Mouse (Mus musculus) forebrain, embryonic 10.5 days (tissue): Measurements from ENCODE around the gene Mea1. TPM values are rescaled to one million over a fixed set of nuclear protein-coding genes. Genes with fewer than 3 reads are reported as not detected.
A peak's percentile ranks its signal among the peaks of the same experiment; 100 is the strongest.

Experiments used
- DNase-seq: peaks from one replicate; pipeline ENCODE4 v3.0.0-alpha.2; 2017; ENCODE audit warnings: low spot score; ENCODE audit errors: extremely low spot score
- H3K27ac ChIP-seq: fragments of 300-500 bp; sonication (generic); 2 replicates; pipeline ENCODE4 v1.5.1; 2016; ENCODE audit warnings: mild to moderate bottlenecking
- H3K27me3 ChIP-seq: fragments of 300-500 bp; sonication (generic); 2 replicates; pipeline ENCODE4 v1.6.1; 2016; ENCODE audit warnings: mild to moderate bottlenecking; ENCODE audit not compliant: poor library complexity, severe bottlenecking
- H3K36me3 ChIP-seq: fragments of 300-500 bp; sonication (generic); replicated peaks from 2 replicates; pipeline ENCODE4 v1.6.1; 2016; ENCODE audit warnings: mild to moderate bottlenecking, moderate library complexity
- H3K4me1 ChIP-seq: fragments of 300-500 bp; sonication (generic); 2 replicates; pipeline ENCODE4 v1.6.1; 2016
- H3K4me3 ChIP-seq: fragments of 300-500 bp; sonication (generic); 2 replicates; pipeline ENCODE4 v1.5.1; 2016; ENCODE audit warnings: mild to moderate bottlenecking, moderate library complexity
- H3K9me3 ChIP-seq: fragments of 300-500 bp; sonication (generic); 2 replicates; pipeline ENCODE4 v1.6.1; 2016; ENCODE audit warnings: mild to moderate bottlenecking, moderate library complexity
- WGBS: fragments of 180-500 bp; shearing (Covaris S2); methylation state at CpG from one replicate; pipeline ENCODE4 v1.1.7; 2016; 5-methylcytosine and 5-hydroxymethylcytosine counted together
- polyA plus RNA-seq: library from polyadenylated mRNA; unstranded; fragments of >200 nt; fragmentation: Nextera tagmentation; extraction: Ambion mirVana; gene quantifications from 2 replicates; pipeline ENCODE4 v1.2.1, GENCODE M21; 2016

Gene Mea1
- polyA plus RNA-seq, 1 experiment from 2014 or later, result 165 TPM

DNA sequence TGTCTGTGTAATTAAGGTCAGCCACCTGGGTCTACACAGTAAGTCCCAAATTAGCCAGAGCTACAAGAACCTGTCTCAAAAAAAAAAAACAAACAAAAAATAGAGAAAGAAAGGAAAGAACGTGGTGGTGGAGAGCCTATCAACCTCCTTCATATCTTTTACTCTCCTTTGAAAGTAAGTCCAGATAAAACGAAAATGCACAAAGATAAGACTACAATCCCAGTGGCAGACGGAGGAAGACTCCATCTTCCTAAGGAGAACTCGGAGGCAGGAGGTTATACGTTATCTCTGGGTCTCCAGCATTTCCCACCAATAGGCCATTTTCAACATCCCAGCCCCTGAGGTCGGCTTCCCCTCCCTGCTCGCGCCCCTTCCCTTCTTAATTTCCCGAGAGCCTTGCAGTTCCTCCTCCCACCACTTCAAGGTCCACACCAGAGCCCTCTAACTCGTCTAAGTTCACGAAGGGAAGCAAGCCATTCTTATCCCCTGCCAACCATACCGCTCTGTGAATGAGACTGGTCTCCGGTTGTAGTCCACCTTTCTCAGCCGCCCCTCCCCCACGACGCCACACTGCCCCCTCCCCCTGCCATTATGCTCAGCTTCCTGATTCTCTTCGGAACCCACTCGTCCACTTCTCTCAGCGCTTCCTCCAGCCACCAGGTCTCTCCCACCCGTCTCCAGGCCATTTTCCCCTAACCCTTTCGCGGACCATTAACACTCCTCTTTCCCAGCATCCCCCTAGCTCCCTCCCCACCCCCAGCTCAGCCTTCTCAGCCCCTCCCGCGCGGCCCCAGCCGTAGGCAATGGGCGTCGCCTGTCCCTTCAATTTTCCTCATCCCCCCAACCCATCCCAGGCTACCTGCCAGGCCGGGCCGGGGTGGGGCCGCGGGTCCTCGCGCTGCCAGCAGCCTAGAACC, 1.5 kb downstream of the Mea1 start:
- peak overlapping the region; percentile 91 for H3K27ac ChIP-seq
- no peaks in the 10 kb centered on the region for H3K27me3 ChIP-seq
- peak overlapping the region; percentile 93 for H3K4me3 ChIP-seq
- peaks cover 65% of the 10 kb centered on the region for H3K36me3 ChIP-seq
- peaks cover 47% of the 10 kb centered on the region for H3K4me1 ChIP-seq
- 2% methylated on average over 34 of the region's 34 CpGs for WGBS
- no peak for DNase-seq
- H3K9me3 ChIP-seq, result no peaks in the 10 kb centered on the region

DNA sequence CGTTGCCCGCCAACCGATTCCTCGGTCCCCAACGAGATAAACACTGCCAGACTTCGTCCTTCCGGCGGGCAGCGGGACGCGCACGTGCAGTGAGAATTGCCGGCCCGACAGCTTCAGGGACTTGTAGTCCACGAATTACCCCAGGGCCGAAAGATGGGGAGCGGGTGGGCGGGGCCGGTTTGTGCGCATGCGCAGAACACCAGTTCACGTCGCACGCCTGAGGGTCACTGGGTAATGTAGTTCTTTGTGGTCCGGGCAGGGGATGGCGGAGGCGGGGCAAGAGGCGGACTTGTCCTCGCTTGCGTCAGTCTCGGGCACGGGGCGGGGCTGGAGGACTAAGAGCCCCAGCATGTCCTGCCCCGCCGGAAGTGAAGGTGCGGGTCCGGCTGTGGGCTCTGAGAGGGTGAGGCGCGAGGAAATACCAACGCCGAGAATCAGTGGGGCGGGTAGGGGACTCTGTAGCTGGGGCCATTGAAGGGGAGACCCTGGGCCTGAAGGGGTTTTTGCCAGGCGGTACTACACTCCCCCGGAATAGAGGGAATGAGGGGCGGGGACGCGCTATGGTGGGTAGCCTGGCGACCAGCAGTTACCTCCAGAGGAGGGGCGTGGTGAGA, 2.3 kb downstream of the Mea1 start, which contains the start of gene Klhdc3:
Gene Klhdc3 (minus strand): TSS at position 155 of the 614 bp plus-strand sequence.
- Histone ChIP-seq H3K4me3 (peak within 1 kb of the TSS; percentile 93), H3K27ac (peak within 1 kb of the TSS; percentile 91), H3K9me3 (no peaks in the 10 kb centered on the region)

DNA sequence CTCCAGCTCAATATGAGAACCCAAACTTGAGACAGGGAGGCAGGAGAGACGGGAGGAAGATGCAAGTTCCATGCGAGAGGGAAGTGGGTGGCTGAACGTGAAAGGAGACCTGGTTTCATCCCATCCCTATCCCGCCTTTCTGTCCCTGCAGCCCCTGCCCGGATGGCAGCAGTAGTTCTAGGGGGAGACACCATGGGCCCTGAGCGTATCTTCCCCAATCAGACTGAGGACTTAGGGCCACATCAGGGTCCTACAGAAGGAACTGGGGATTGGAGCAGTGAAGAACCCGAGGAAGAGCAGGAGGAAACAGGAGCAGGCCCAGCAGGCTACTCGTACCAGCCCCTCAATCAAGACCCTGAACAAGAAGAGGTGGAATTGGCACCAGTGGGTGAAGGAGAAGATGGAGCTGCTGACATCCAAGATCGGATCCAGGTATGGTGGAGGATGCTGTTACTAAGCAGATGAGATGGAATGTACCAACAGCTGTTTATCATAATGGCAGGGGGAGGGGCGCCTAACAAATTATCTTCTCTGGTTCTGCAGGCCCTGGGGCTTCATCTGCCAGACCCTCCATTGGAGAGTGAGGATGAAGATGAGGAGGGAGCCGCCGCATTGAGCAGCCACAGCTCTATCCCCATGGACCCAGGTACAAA, 3.0 kb downstream of the Mea1 start:
- no peak for DNase-seq
- peaks cover 65% of the 10 kb centered on the region for H3K36me3 ChIP-seq
- 29% methylated on average over 12 of the region's 12 CpGs for WGBS
- no peaks in the 10 kb centered on the region for H3K27me3 ChIP-seq
- H3K4me1 ChIP-seq, result peaks cover 45% of the 10 kb centered on the region
- H3K9me3 ChIP-seq, result no peaks in the 10 kb centered on the region
- peak overlapping the region; percentile 91 for H3K27ac ChIP-seq
- H3K4me3 ChIP-seq, result peak overlapping the region; percentile 93

More for the DNA sequence above, 2.3 kb downstream of the Mea1 start, which contains the start of gene Klhdc3:
- Histone ChIP-seq H3K27me3 (no peaks in the 10 kb centered on the region), H3K4me1 (peaks cover 45% of the 10 kb centered on the region), H3K36me3 (peaks cover 65% of the 10 kb centered on the region)
- under 1% methylated on average over 49 of the region's 49 CpGs for WGBS
- DNase-seq, result peak; percentile 100

DNA sequence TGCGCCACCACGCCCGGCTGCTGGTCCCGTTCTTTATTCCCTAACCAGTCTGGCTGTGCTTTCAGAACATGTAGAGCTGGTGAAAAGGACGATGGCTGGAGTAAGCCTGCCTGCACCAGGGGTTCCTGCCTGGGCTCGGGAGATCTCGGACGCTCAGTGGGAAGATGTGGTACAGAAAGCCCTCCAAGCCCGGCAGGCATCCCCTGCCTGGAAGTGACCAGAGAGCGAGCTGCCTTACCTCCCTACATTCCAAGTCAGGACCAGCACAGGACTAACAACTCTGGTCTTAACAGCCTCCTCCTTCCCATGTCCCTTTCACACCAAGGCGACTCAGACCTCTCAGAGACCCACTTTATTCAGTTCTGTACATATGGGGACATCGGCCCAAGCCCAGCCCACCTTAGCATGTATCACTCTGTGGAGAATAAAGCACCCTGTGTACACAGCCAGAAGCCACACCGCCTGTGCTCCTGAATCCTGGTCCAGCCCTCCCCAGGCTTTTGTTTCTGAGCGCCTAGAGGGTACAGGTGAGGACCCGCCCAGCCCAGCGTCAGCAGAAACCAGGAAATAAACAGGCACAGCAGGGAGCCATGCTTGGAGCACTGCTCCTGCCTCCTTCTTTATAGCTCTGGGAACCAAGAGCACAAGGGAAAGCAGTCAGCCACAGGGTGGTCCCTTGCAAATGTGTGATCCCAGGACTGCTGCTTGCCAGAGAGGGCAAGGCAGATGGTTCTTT, 4.2 kb downstream of the Mea1 start:
- DNase-seq, result no peak
- Histone ChIP-seq H3K9me3 (no peaks in the 10 kb centered on the region), H3K36me3 (peaks cover 65% of the 10 kb centered on the region), H3K27ac (no peak overlapping the region), H3K4me3 (no peak overlapping the region), H3K4me1 (peaks cover 45% of the 10 kb centered on the region), H3K27me3 (no peaks in the 10 kb centered on the region)
- 80% methylated on average over 16 of the region's 16 CpGs for WGBS

DNA sequence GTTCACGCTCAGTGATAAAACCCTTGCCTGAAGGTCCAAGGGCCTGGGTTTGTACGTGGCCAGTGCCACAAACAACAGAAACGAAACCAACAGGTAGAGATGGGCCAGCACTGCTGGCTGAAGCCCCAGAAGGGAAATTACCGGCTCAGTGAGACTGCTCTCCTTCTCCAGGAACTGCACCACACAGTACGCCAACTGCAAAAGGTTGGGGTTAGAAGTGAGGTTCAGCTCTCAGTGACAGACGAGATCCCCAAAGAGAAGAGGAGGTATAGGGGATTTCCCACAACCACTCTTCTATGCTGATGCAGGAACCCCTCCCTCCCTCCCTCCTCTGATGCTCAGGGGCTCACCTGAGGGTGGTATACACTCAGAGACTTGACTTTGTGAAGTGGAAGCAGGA, 7.3 kb downstream of the Mea1 start:
- no peak overlapping the region for H3K4me3 ChIP-seq
- no peaks in the 10 kb centered on the region for H3K9me3 ChIP-seq
- no peaks in the 10 kb centered on the region for H3K27me3 ChIP-seq
- WGBS, result 94% methylated on average over 6 of the region's 6 CpGs
- DNase-seq, result no peak
- peaks cover 21% of the 10 kb centered on the region for H3K4me1 ChIP-seq
- no peak overlapping the region for H3K27ac ChIP-seq
- peaks cover 77% of the 10 kb centered on the region for H3K36me3 ChIP-seq

DNA sequence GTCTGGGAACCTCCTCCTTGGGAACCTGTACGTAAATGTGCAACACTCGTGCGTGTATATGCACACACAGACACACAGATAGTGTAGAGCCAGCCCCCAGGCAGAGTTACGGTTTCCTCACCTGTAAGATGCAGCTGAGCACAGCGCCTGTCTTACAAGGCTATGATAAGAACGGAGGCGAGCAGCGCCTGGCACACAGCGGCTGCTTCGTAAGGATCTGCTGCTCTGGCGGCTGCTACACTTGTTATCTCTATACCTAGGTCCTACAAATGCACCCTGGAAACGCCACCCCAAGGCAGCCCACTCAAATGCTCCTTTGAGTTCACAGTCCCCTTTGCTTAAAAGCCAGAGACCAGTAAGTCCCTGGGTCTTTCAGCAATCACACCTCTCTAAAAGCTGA, 12.1 kb downstream of the Mea1 start:
- H3K36me3 ChIP-seq, result peaks cover 85% of the 10 kb centered on the region
- no peaks in the 10 kb centered on the region for H3K9me3 ChIP-seq
- no peak overlapping the region for H3K27ac ChIP-seq
- no peaks in the 10 kb centered on the region for H3K27me3 ChIP-seq
- WGBS, result 94% methylated on average over 12 of the region's 12 CpGs
- DNase-seq, result no peak
- H3K4me1 ChIP-seq, result peaks cover 7% of the 10 kb centered on the region; the same call in 1 of the 2 replicates
- no peak overlapping the region for H3K4me3 ChIP-seq

DNA sequence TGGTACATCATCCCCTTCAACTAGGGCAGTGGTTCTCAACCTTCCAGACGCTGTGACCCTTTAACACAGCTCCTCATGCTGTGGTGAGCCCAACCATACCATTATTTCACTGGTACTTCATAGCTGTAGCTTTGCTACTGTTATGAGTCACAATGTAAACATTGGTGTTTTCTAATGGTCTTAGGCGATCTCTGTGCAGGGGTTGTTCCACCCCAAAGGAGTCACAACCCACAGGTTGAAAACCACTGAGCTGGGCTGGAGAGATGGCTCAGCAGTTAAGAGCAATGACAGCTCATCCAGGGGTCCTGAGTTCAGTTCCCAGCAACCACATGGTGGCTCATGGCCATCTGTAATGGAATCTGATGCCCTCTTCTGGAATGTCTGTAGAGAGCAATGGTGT, 12.8 kb downstream of the Mea1 start:
- WGBS, result 88% methylated on average over 2 of the region's 2 CpGs
- H3K36me3 ChIP-seq, result peaks cover 85% of the 10 kb centered on the region

DNA sequence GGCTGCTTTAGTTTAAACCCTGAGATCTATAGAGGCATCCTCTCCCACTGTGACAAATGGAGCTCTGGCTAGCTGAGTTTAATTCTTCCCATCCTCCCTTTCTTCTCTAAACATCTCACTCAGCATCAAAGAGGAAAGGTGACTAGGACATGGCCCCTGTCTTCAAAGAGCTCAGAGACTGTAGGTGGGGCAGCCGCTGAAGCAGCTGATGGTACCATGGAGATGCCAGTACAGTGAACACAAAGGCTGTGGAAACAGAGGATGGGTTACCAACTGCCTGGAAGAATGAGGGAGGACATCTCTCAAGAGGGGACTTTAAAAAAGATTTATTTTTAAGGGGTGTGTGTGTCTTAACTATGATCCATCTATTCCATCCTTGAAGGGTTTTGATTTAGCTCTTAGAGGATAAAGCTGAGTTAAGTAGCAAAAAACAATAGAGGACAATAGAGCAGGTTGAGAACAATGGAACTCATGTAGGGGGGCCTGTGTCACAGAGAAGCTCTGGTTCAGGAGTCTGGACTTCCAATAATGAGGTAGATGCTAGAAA, 16.0 kb downstream of the Mea1 start:
- H3K36me3 ChIP-seq, result peaks cover 91% of the 10 kb centered on the region
- no peaks in the 10 kb centered on the region for H3K27me3 ChIP-seq
- no peaks in the 10 kb centered on the region for H3K9me3 ChIP-seq
- peaks cover 7% of the 10 kb centered on the region; the same call in 1 of the 2 replicates for H3K4me1 ChIP-seq
- no peak overlapping the region for H3K4me3 ChIP-seq
- WGBS, result 98% methylated on average over 1 of the region's 1 CpGs
- H3K27ac ChIP-seq, result no peak overlapping the region
- DNase-seq, result no peak

More for the DNA sequence above, 12.8 kb downstream of the Mea1 start:
- H3K9me3 ChIP-seq, result no peaks in the 10 kb centered on the region
- no peaks in the 10 kb centered on the region for H3K27me3 ChIP-seq
- H3K27ac ChIP-seq, result no peak overlapping the region
- H3K4me1 ChIP-seq, result peaks cover 7% of the 10 kb centered on the region; the same call in 1 of the 2 replicates
- DNase-seq, result no peak
- H3K4me3 ChIP-seq, result no peak overlapping the region

DNA sequence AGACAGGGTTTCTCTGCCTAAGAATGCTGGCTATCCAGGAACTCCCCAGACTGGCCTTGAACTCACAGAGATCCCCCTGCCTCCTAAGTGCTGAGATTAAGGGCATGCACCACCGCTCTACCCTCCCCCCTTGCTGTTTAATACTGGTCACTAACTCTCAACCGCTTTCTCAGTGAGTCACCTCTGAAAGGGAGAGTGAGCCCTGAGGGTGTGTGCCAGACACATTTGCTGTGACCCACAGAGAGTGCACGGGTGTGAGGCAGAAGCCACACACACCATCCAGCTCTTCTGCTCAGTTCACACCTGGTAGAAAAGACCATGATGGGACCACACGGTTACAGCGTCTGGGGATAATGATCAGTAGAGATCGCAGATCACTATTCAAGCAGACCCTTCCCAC, 19.9 kb downstream of the Mea1 start:
- DNase-seq, result no peak
- Histone ChIP-seq H3K4me3 (no peak overlapping the region), H3K36me3 (peaks cover 83% of the 10 kb centered on the region), H3K4me1 (peaks cover 32% of the 10 kb centered on the region), H3K27me3 (no peaks in the 10 kb centered on the region), H3K27ac (no peak overlapping the region), H3K9me3 (no peaks in the 10 kb centered on the region)
- WGBS, result 92% methylated on average over 6 of the region's 6 CpGs

DNA sequence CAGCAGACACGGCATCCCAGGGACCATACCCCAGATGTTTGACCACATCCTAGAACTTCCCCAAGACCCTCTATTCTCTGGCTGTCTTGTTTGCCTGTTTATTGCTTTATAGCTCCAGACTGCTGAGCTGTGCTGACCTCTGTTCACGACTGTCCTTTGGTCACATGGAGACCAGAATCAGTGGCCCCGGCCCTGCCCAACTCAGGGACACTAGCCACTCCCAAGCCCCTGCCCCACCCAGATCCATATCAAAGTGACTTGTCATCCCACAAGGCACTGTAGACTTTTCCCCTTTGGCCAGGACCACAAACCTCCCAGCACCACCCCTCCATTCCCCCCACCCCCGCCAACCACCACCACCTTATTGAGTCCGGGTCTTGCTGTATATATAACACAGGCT, 20.7 kb downstream of the Mea1 start:
- WGBS, result 92% methylated on average over 5 of the region's 5 CpGs
- no peak overlapping the region for H3K4me3 ChIP-seq
- no peaks in the 10 kb centered on the region for H3K9me3 ChIP-seq
- no peak for DNase-seq
- peaks cover 76% of the 10 kb centered on the region for H3K36me3 ChIP-seq
- H3K27me3 ChIP-seq, result no peaks in the 10 kb centered on the region
- peaks cover 40% of the 10 kb centered on the region for H3K4me1 ChIP-seq
- H3K27ac ChIP-seq, result no peak overlapping the region

DNA sequence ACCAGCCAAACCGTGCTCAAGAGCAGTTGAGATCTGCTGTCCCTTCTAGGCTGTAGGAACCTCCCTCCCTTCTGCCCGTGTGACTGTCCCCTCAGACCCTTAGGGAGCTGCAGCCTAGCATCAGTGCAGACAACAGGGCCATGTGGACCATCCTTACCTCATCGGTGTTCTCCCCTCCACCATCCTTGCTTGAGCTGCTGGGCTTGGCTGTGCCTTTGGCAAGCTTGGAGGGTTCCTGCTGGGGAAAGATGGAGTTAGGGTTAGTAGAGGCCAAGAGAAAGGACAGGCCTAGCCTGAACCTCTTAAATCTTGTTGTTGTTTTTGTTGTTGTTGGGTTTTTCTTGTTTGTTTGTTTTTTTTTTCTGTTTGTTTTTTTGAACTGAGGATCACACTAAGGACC, 21.3 kb downstream of the Mea1 start:
- Histone ChIP-seq H3K27me3 (no peaks in the 10 kb centered on the region), H3K4me3 (no peak overlapping the region), H3K9me3 (no peaks in the 10 kb centered on the region), H3K27ac (no peak overlapping the region), H3K4me1 (peaks cover 36% of the 10 kb centered on the region), H3K36me3 (peaks cover 72% of the 10 kb centered on the region)
- no peak for DNase-seq
- WGBS, result 91% methylated on average over 3 of the region's 3 CpGs

DNA sequence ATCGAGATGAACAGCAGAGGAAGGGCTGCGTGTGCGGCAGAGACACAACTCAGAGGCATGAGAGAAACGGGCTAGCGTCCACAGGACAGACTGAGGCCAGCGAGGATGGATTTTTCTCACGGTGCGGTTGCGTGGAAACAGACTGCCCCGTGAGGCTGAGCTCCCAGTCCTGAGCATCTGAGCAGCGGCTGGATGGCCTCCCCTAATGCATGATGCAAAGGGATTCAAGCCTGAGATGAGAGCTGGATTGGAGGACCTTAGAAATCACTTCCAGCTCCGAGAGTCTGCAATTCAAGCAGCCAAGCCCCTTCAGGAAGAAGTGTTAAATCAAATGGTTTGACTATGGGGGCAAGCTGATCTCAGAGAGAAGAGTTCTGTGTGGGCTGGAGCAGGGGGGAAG, 22.9 kb downstream of the Mea1 start:
- H3K27ac ChIP-seq, result no peak overlapping the region
- no peak for DNase-seq
- WGBS, result 87% methylated on average over 12 of the region's 12 CpGs
- peaks cover 58% of the 10 kb centered on the region for H3K36me3 ChIP-seq
- H3K9me3 ChIP-seq, result no peaks in the 10 kb centered on the region
- no peaks in the 10 kb centered on the region for H3K27me3 ChIP-seq
- no peak overlapping the region for H3K4me3 ChIP-seq
- peaks cover 49% of the 10 kb centered on the region for H3K4me1 ChIP-seq
